Mouse (Mus musculus) bone marrow, adult 2 months (tissue): ENCODE measurements at regions not wholly inside any gene's neighbourhood (a gene's known extent, or its start where the extent isn't known, plus 50 kb on each side); places are given as distances from the start of the nearest gene placed in this dataset.

ENCODE experiments used
- CTCF ChIP-seq: fragments of 200-500 bp; IDR thresholded peaks from 2 replicates; pipeline ENCODE4 v1.5.1; 2011; ENCODE audit warnings: low read length, control low read depth; ENCODE audit not compliant: control insufficient read depth, insufficient read depth
- POLR2A ChIP-seq: fragments of 200-500 bp; IDR thresholded peaks from 2 replicates; pipeline ENCODE4 v1.6.1; 2011; ENCODE audit warnings: low read depth, mild to moderate bottlenecking, control low read depth, low read length, borderline replicate concordance; ENCODE audit not compliant: control insufficient read depth

- TF ChIP-seq CTCF (no peak), POLR2A (no peak)
Measured at GRCm38 (mm10) chr10:26637459-26637858, 115.8 kb upstream of the Arhgap18 start.
